Mouse (Mus musculus) forebrain, postnatal 0 days (tissue): ENCODE measurements around the gene Neb. TPM values are rescaled to one million over a fixed set of nuclear protein-coding genes. Genes with fewer than 3 reads are reported as not detected.

Experiments used
- ATAC-seq: fragments of 200-750 bp; cut with Nextera tagmentation; 2 replicates; pipeline ENCODE4 v1.8.0; 2017; ENCODE audit warnings: mild to moderate bottlenecking, moderate library complexity
- DNase-seq: peaks from one replicate; pipeline ENCODE4 v3.0.0-alpha.2; 2015
- H3K27ac ChIP-seq: fragments of 300-500 bp; sonication (generic); 2 replicates; pipeline ENCODE4 v1.5.1; 2014; ENCODE audit warnings: low read depth, mild to moderate bottlenecking, antibody characterized with exemption, low read length, moderate library complexity, mixed read lengths
- H3K27me3 ChIP-seq: fragments of 300-500 bp; sonication (generic); 2 replicates; pipeline ENCODE4 v1.6.1; 2014; ENCODE audit warnings: mild to moderate bottlenecking, low read length, mixed read lengths; ENCODE audit not compliant: insufficient read depth
- H3K36me3 ChIP-seq: fragments of 300-500 bp; sonication (generic); 2 replicates; pipeline ENCODE4 v1.6.1; 2014; ENCODE audit warnings: mild to moderate bottlenecking, moderate library complexity; ENCODE audit not compliant: insufficient read depth
- H3K4me1 ChIP-seq: fragments of 300-500 bp; sonication (generic); 2 replicates; pipeline ENCODE4 v1.6.1; 2014; ENCODE audit warnings: antibody characterized with exemption; ENCODE audit not compliant: insufficient read depth
- H3K4me2 ChIP-seq: fragments of 300-500 bp; sonication (generic); 2 replicates; pipeline ENCODE4 v1.6.1; 2014; ENCODE audit warnings: low read depth, mild to moderate bottlenecking, moderate library complexity
- H3K4me3 ChIP-seq: fragments of 300-500 bp; sonication (generic); 2 replicates; pipeline ENCODE4 v1.5.1; 2014; ENCODE audit warnings: low read depth, low read length, mixed read lengths
- H3K9ac ChIP-seq: fragments of 300-500 bp; sonication (generic); 2 replicates; pipeline ENCODE4 v1.6.1; 2014; ENCODE audit warnings: mild to moderate bottlenecking
- H3K9me3 ChIP-seq: fragments of 300-500 bp; sonication (generic); 2 replicates; pipeline ENCODE4 v1.6.1; 2016; ENCODE audit warnings: low read length
- CTCF ChIP-seq: sonication (generic); IDR thresholded peaks from 2 replicates; pipeline ENCODE4 v1.5.1; 2016; ENCODE audit warnings: antibody characterized with exemption, control low read depth, low read depth
- WGBS: fragments of 180-500 bp; shearing (Covaris S2); extraction: QIAGEN DNeasy Blood & Tissue Kit; methylation state at CpG from one replicate; pipeline ENCODE4 v1.1.7; 2014; 5-methylcytosine and 5-hydroxymethylcytosine counted together
- polyA plus RNA-seq: library from polyadenylated mRNA; unstranded; fragments of >200 nt; fragmentation: Nextera tagmentation; extraction: Ambion mirVana; gene quantifications from 2 replicates; pipeline ENCODE4 v1.2.1, GENCODE M21; 2015
- total RNA-seq: library from RNA; depleted of rRNA; stranded (reverse); fragments of >200 nt; gene quantifications from 2 replicates; pipeline ENCODE4 v1.2.3, GENCODE M21; 2014

Neb gene
- total and polyA plus RNA-seq, 2 experiments from 2014 or later: 5.0 to 8.5 TPM

GRCm38 (mm10) chr2:52272146-52272545, 106.1 kb downstream of the Neb start:
- Histone ChIP-seq H3K4me3 (no peak overlapping the region), H3K4me1 (no peaks in the 10 kb centered on the region), H3K27me3 (no peaks in the 10 kb centered on the region), H3K27ac (no peak overlapping the region), H3K4me2 (no peak overlapping the region), H3K9ac (no peak overlapping the region), H3K36me3 (no peaks in the 10 kb centered on the region), H3K9me3 (no peaks in the 10 kb centered on the region)
- no peak for ATAC-seq
- no peak for DNase-seq
- TF ChIP-seq CTCF: no peak
- 32% methylated on average over 1 of the region's 1 CpGs for WGBS

- no peaks in the 10 kb centered on the region for H3K4me1 ChIP-seq
- H3K9ac ChIP-seq: no peak overlapping the region
- no peaks in the 10 kb centered on the region for H3K27me3 ChIP-seq
- no peak for DNase-seq
- H3K9me3 ChIP-seq: no peaks in the 10 kb centered on the region
- H3K4me3 ChIP-seq: no peak overlapping the region
- no peak overlapping the region for H3K27ac ChIP-seq
- TF ChIP-seq CTCF: no peak
- no peaks in the 10 kb centered on the region for H3K36me3 ChIP-seq
- 78% methylated on average over 8 of the region's 8 CpGs for WGBS
- H3K4me2 ChIP-seq: no peak overlapping the region
- no peak for ATAC-seq
These were observed 107.4 kb downstream of the Neb start for GRCm38 (mm10) chr2:52270911-52271310.

- no peak overlapping the region for H3K9ac ChIP-seq
- ATAC-seq: peak; percentile 79
- H3K36me3 ChIP-seq: no peaks in the 10 kb centered on the region
- no peaks in the 10 kb centered on the region for H3K9me3 ChIP-seq
- no peaks in the 10 kb centered on the region for H3K4me1 ChIP-seq
- no peaks in the 10 kb centered on the region for H3K27me3 ChIP-seq
- 52% methylated on average over 2 of the region's 2 CpGs for WGBS
- H3K4me3 ChIP-seq: no peak overlapping the region
- H3K27ac ChIP-seq: no peak overlapping the region
- peak; percentile 87 for TF ChIP-seq CTCF
- peak; percentile 69 for DNase-seq
- H3K4me2 ChIP-seq: no peak overlapping the region
These were observed 116.1 kb downstream of the Neb start for GRCm38 (mm10) chr2:52262149-52262548.

GRCm38 (mm10) chr2:52252037-52252436, 126.2 kb downstream of the Neb start:
- DNase-seq: no peak
- Histone ChIP-seq H3K36me3 (no peaks in the 10 kb centered on the region), H3K4me2 (no peak overlapping the region), H3K4me3 (no peak overlapping the region), H3K9me3 (no peaks in the 10 kb centered on the region), H3K27me3 (no peaks in the 10 kb centered on the region), H3K27ac (no peak overlapping the region), H3K4me1 (no peaks in the 10 kb centered on the region), H3K9ac (no peak overlapping the region)
- WGBS: 71% methylated on average over 1 of the region's 1 CpGs
- ATAC-seq: no peak
- TF ChIP-seq CTCF: no peak

- Histone ChIP-seq H3K27me3 (no peaks in the 10 kb centered on the region), H3K36me3 (no peaks in the 10 kb centered on the region), H3K9me3 (no peaks in the 10 kb centered on the region), H3K27ac (peak overlapping the region; percentile 36; the same call in 1 of the 2 replicates), H3K9ac (no peak overlapping the region), H3K4me2 (no peak overlapping the region), H3K4me3 (no peak overlapping the region), H3K4me1 (no peaks in the 10 kb centered on the region)
- TF ChIP-seq CTCF: no peak
- ATAC-seq: peak; percentile 88
- peak; percentile 53 for DNase-seq
- WGBS: 16% methylated on average over 9 of the region's 9 CpGs
These were observed 129.9 kb downstream of the Neb start for GRCm38 (mm10) chr2:52248316-52248826.

- ATAC-seq (no peak), DNase-seq (no peak)
- Histone ChIP-seq H3K36me3 (no peaks in the 10 kb centered on the region), H3K9ac (no peak overlapping the region), H3K4me3 (no peak overlapping the region), H3K9me3 (no peaks in the 10 kb centered on the region), H3K4me1 (no peaks in the 10 kb centered on the region), H3K27ac (no peak overlapping the region), H3K4me2 (no peak overlapping the region), H3K27me3 (no peaks in the 10 kb centered on the region)
- TF ChIP-seq CTCF: no peak
- WGBS: 89% methylated on average over 5 of the region's 5 CpGs
These were observed 133.2 kb downstream of the Neb start for GRCm38 (mm10) chr2:52245091-52245490.

GRCm38 (mm10) chr2:52242691-52243090, 135.6 kb downstream of the Neb start:
- ATAC-seq: no peak
- WGBS: 96% methylated on average over 1 of the region's 1 CpGs
- Histone ChIP-seq H3K4me1 (no peaks in the 10 kb centered on the region), H3K27me3 (no peaks in the 10 kb centered on the region), H3K9me3 (no peaks in the 10 kb centered on the region), H3K4me2 (no peak overlapping the region), H3K4me3 (no peak overlapping the region), H3K36me3 (no peaks in the 10 kb centered on the region), H3K9ac (no peak overlapping the region), H3K27ac (no peak overlapping the region)
- DNase-seq: no peak
- no peak for TF ChIP-seq CTCF
